Comparison of ENCODE assay signal across 14 mouse cellular contexts in genomic region chr7:130726185-130726584, GRCm38 (mm10). TPM values are rescaled to one million over a fixed set of nuclear protein-coding genes. Genes with fewer than 3 reads are reported as not detected.
A peak's percentile ranks its signal among the peaks of the same experiment; 100 is the strongest.
DNase-seq lines count a peak whose midpoint lies in the region; ATAC-seq and TF ChIP-seq lines count a peak whose summit lies in the region.
"Had no signal": no experiment of that assay in that cellular context is flagged by ENCODE, and none has a peak within 500 bp of the region (broad histone marks: within the 10 kb centered on the region; RNA-seq: fewer than 3 reads in every experiment).

No protein-coding gene starts in this region.

- peaks cover 30% of the 10 kb centered on the region for H3K4me1 ChIP-seq in kidney, embryonic 16.5 days (ENCODE audit: insufficient read depth, low read length)
- H3K4me1 ChIP-seq in kidney, adult 2 months (ENCODE audit: control insufficient read depth, insufficient read depth, low read length): no peaks in the 10 kb centered on the region
- peaks cover 10% of the 10 kb centered on the region for H3K4me1 ChIP-seq in bone marrow macrophage, adult 2 months (ENCODE audit: control insufficient read depth, insufficient read depth, low read length)

- H3K36me3 ChIP-seq in kidney, embryonic 16.5 days (ENCODE audit: insufficient read depth, low read length): peaks cover 28% of the 10 kb centered on the region
- H3K36me3 ChIP-seq in kidney, adult 2 months (ENCODE audit: control insufficient read depth, insufficient read depth, low read length): no peaks in the 10 kb centered on the region

- DNase-seq in CD4-positive, CD25-positive, alpha-beta regulatory T cell, adult 2 months (ENCODE audit: low read depth, low spot score): peak; percentile 16
- no peak for DNase-seq in kidney, adult 2 months
- peak; percentile 58 to 81 for DNase-seq in layer of hippocampus, adult 18-20 months (ENCODE audit: low spot score in 2 of 2)
- DNase-seq in urinary bladder, adult 18-20 months (ENCODE audit: low spot score in 2 of 2): no peak
- no peak for DNase-seq in thymus, postnatal 36 days
- DNase-seq: cerebellum, postnatal 25 days; lung, adult 18-20 months; thymus, adult 18-20 months had no signal

- peak overlapping the region; percentile 6; the same call in 1 of the 2 replicates for H3K27ac ChIP-seq in kidney, embryonic 16.5 days (ENCODE audit: low read length)
- H3K27ac ChIP-seq in kidney, adult 2 months (ENCODE audit: insufficient read depth, low read depth, low read length): no peak overlapping the region
- peak overlapping the region; percentile 6; the same call in 1 of the 2 replicates for H3K27ac ChIP-seq in bone marrow macrophage, adult 2 months (ENCODE audit: insufficient read depth, low read depth, low read length)
- H3K27ac ChIP-seq: embryonic facial prominence, embryonic 13.5 days; hindbrain, embryonic 15.5 days had no signal

- 61% methylated on average over 3 of the region's 3 CpGs for WGBS in kidney, embryonic 16.5 days
- 46% methylated on average over 3 of the region's 3 CpGs for WGBS in kidney, adult 2 months

- ATAC-seq in CD4-positive, CD25-positive, alpha-beta regulatory T cell, adult 4 months: no peak
- ATAC-seq in kidney, embryonic 16.5 days (ENCODE audit: low FRiP score, low TSS enrichment): no peak

- no peak for TF ChIP-seq CTCF in kidney, adult 2 months (conservative IDR thresholded peaks at IDR 0.05; ENCODE audit: insufficient read depth, insufficient read length, low read depth, low read length)
- no peak for TF ChIP-seq CTCF in bone marrow macrophage, adult 2 months (IDR thresholded peaks at IDR 0.05; ENCODE audit: low read depth, low read length)

- H3K4me3 ChIP-seq in kidney, embryonic 16.5 days (ENCODE audit: low read length): no peak overlapping the region
- H3K4me3 ChIP-seq in kidney, adult 2 months (ENCODE audit: insufficient read depth, low read depth, low read length): no peak overlapping the region
- H3K4me3 ChIP-seq in bone marrow macrophage, adult 2 months (ENCODE audit: insufficient read depth, low read length): no peak overlapping the region
- H3K4me3 ChIP-seq: embryonic facial prominence, embryonic 13.5 days; hindbrain, embryonic 15.5 days had no signal

- no peaks in the 10 kb centered on the region for H3K9me3 ChIP-seq in kidney, embryonic 16.5 days (ENCODE audit: low read length)
- H3K9me3 ChIP-seq: embryonic facial prominence, embryonic 13.5 days; hindbrain, embryonic 15.5 days had no signal

- no peak overlapping the region for H3K9ac ChIP-seq in kidney, embryonic 16.5 days (replicated peaks; ENCODE audit: low read length)
- H3K9ac ChIP-seq: embryonic facial prominence, embryonic 13.5 days; hindbrain, embryonic 15.5 days had no signal

- no peak for TF ChIP-seq POLR2A in kidney, adult 2 months (IDR thresholded peaks at IDR 0.05; ENCODE audit: low read depth, low read length)
- TF ChIP-seq POLR2A in bone marrow macrophage, adult 2 months (IDR thresholded peaks at IDR 0.05; ENCODE audit: borderline replicate concordance, low read depth, low read length): no peak

- H3K27me3 ChIP-seq in kidney, embryonic 16.5 days (ENCODE audit: insufficient read depth, low read length): no peaks in the 10 kb centered on the region
- no peaks in the 10 kb centered on the region for H3K27me3 ChIP-seq in kidney, adult 2 months (replicated peaks; ENCODE audit: control insufficient read depth, insufficient read depth, low read length)
- H3K27me3 ChIP-seq: embryonic facial prominence, embryonic 13.5 days; hindbrain, embryonic 15.5 days had no signal

- no peak overlapping the region for H3K4me2 ChIP-seq in kidney, embryonic 16.5 days (replicated peaks; ENCODE audit: low read depth, low read length)
- H3K4me2 ChIP-seq: embryonic facial prominence, embryonic 13.5 days; hindbrain, embryonic 15.5 days had no signal

RNA-seq across cellular contexts. Expression of gene Btbd16, which starts 47.7 kb away (rescaled TPM):
- 1 to 10 TPM; 6.3 to 7.4 TPM for polyA plus RNA-seq in CD4-positive, CD25-positive, alpha-beta regulatory T cell, adult 4 months (2017; shearing (Covaris generic))
- 0.17 TPM in 1 of 2 replicates, not detected in the other for polyA plus RNA-seq in kidney, embryonic 16.5 days (2015; fragmentation: Nextera tagmentation; extraction: Ambion mirVana)
- polyA plus RNA-seq in kidney, adult 2 months (2012; rRNA removed): 0.06 and 0.12 TPM in 2 replicates
- polyA plus RNA-seq in bone marrow macrophage, adult 2 months (2012; ENCODE audit: insufficient read depth, insufficient read length, missing spikeins): not detected in 2 replicates
- under 1 TPM; 0.74 to 0.94 TPM for total RNA-seq in layer of hippocampus, adult 18-20 months (2021)
- polyA plus RNA-seq: embryonic facial prominence, embryonic 13.5 days; hindbrain, embryonic 15.5 days; limb, embryonic 11.5 days had no signal

Comparison
In these comparisons a context has a peak if more than half of its experiments do, and no peak if none do; other contexts are left out.
1. DNase-seq: peak in CD4-positive, CD25-positive, alpha-beta regulatory T cell, adult 2 months (single experiment) and layer of hippocampus, adult 18-20 months (2 of 2); none in kidney, adult 2 months (single experiment), urinary bladder, adult 18-20 months (0 of 2) and thymus, postnatal 36 days (0 of 2).